Mouse (Mus musculus) brain, embryonic 14.5 days (tissue): ENCODE data around the gene Rps15a.

ENCODE experiments used
- CTCF ChIP-seq: fragments of 200-500 bp; IDR thresholded peaks from 2 replicates; pipeline ENCODE4 v1.5.1; 2012; ENCODE audit warnings: inconsistent platforms, mild to moderate bottlenecking, moderate library complexity, borderline replicate concordance; ENCODE audit not compliant: insufficient read depth, insufficient read length; ENCODE audit errors: extremely low read depth
- POLR2A ChIP-seq: fragments of 200-500 bp; IDR thresholded peaks from 2 replicates; pipeline ENCODE4 v1.6.1; 2012; ENCODE audit warnings: mild to moderate bottlenecking, inconsistent platforms, borderline replicate concordance; ENCODE audit not compliant: poor library complexity, insufficient read depth, insufficient read length, severe bottlenecking; ENCODE audit errors: extremely low read depth

DNA sequence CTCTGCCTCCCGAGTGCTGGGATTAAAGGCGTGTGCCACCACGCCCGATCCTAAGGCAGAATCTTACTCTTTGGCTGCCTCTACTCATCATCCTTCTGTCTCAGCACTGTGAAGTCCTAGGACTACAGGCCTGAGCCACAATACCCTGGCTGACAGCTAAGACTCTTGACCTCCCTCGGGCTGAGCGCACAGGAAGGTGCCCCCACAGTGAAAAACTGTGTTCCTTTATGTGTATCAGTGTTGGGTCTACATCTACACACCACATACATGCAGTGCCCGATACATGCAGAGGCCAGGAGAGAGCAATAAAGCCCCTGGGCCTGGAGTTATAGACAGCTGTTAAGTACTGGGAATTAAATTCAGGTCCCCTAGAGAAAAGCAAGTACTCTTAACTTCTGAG, 6.2 kb upstream of the Rps15a start:
- TF ChIP-seq CTCF (no peak), POLR2A (no peak)
